Mouse (Mus musculus): ENCODE measurements around the gene Hscb. TPM values are rescaled to one million over a fixed set of nuclear protein-coding genes. Genes with fewer than 3 reads are reported as not detected.

Hscb gene
- polyA plus RNA-seq, 1 experiment = 31.3 TPM

DNA sequence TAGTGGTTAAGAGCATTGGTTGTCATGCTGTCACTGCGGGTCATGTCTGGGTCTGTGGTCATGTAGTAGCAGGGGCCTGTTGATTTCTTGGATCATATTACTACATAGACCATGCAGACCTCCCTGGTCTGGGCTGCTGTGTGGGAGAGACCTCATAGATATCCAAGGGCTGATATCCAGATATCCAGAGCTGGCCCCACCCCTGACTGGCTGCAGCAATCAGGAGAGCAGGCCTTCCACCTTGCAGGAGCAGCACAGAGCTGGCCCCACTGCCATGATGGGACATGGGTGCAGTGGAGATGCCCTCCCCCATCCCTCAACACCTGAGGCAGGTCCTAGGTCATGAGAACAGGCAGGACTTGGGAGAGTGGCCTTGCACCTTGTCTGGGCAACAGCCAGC lies 35.7 kb upstream of the Hscb start:
- no peak for DNase-seq
- H3K4me1 ChIP-seq (ENCODE audit: control insufficient read depth, insufficient read depth, low read length) = no peaks in the 10 kb centered on the region; the same call in 1 of the 2 replicates
- 77% methylated on average over 1 of the region's 1 CpGs for WGBS
- H3K27ac ChIP-seq (ENCODE audit: insufficient read depth, low read depth, low read length) = no peak overlapping the region
- no peaks in the 10 kb centered on the region for H3K36me3 ChIP-seq (ENCODE audit: control insufficient read depth, insufficient read depth, low read length)
- H3K27me3 ChIP-seq (replicated peaks; ENCODE audit: control insufficient read depth, insufficient read depth, low read length) = no peaks in the 10 kb centered on the region
- H3K4me3 ChIP-seq (ENCODE audit: insufficient read depth, low read depth, low read length) = no peak overlapping the region
- TF ChIP-seq POLR2A (IDR thresholded peaks at IDR 0.05; ENCODE audit: low read depth, low read length) = no peak
- TF ChIP-seq CTCF (conservative IDR thresholded peaks at IDR 0.05; ENCODE audit: insufficient read depth, insufficient read length, low read depth, low read length) = no peak

DNA sequence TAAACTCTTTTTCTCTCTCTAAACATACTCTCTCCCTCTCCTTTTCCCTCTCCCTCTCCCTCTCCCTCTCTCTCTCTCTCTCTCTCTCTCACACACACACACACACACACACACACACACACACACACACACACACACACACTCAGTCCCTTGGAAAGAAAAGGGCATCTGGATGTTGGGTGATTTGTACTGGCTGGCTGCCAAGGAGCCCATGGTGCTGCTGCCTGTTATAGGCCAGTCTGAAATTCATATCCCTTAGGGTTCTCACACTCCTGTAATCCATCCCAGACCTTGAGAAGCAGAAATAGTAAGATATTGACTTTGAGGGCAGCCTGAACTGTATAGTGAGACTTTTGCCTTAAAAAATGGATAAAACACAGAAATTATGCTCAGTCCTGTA lies 35.1 kb upstream of the Hscb start:
- DNase-seq = peak; percentile 6
- Histone ChIP-seq H3K36me3 (ENCODE audit: control insufficient read depth, insufficient read depth, low read length) (no peaks in the 10 kb centered on the region), H3K4me3 (ENCODE audit: insufficient read depth, low read depth, low read length) (no peak overlapping the region), H3K27me3 (replicated peaks; ENCODE audit: control insufficient read depth, insufficient read depth, low read length) (no peaks in the 10 kb centered on the region), H3K27ac (ENCODE audit: insufficient read depth, low read depth, low read length) (no peak overlapping the region), H3K4me1 (ENCODE audit: control insufficient read depth, insufficient read depth, low read length) (no peaks in the 10 kb centered on the region; the same call in 1 of the 2 replicates)
- TF ChIP-seq CTCF (conservative IDR thresholded peaks at IDR 0.05; ENCODE audit: insufficient read depth, insufficient read length, low read depth, low read length) (no peak), POLR2A (IDR thresholded peaks at IDR 0.05; ENCODE audit: low read depth, low read length) (no peak)

DNA sequence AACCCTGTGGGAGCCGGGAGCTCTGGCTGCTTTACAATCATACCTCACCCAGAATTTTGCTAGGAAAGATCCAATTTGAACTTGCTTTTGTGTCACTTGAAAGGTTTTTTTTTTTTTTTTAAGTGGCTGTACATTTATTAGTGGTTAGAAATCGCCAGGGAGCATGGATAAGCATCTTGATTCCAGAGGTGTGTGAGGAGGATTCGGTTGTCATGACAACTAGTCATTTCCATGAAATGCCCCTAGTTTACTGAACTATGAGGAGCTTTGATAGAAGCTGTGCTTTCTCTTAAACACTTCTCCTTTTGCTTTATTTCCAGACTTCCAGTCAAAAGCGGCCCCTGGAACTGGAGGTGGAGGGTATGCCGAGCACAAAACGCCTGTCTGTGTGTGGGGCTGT lies 33.6 kb upstream of the Hscb start:
- H3K27ac ChIP-seq (ENCODE audit: insufficient read depth, low read depth, low read length) = no peak overlapping the region
- no peaks in the 10 kb centered on the region for H3K27me3 ChIP-seq (replicated peaks; ENCODE audit: control insufficient read depth, insufficient read depth, low read length)
- no peak for DNase-seq
- 97% methylated on average over 6 of the region's 6 CpGs for WGBS
- no peak for TF ChIP-seq CTCF (conservative IDR thresholded peaks at IDR 0.05; ENCODE audit: insufficient read depth, insufficient read length, low read depth, low read length)
- TF ChIP-seq POLR2A (IDR thresholded peaks at IDR 0.05; ENCODE audit: low read depth, low read length) = no peak
- H3K4me1 ChIP-seq (ENCODE audit: control insufficient read depth, insufficient read depth, low read length) = no peaks in the 10 kb centered on the region
- H3K4me3 ChIP-seq (ENCODE audit: insufficient read depth, low read depth, low read length) = no peak overlapping the region
- no peaks in the 10 kb centered on the region for H3K36me3 ChIP-seq (ENCODE audit: control insufficient read depth, insufficient read depth, low read length)

DNA sequence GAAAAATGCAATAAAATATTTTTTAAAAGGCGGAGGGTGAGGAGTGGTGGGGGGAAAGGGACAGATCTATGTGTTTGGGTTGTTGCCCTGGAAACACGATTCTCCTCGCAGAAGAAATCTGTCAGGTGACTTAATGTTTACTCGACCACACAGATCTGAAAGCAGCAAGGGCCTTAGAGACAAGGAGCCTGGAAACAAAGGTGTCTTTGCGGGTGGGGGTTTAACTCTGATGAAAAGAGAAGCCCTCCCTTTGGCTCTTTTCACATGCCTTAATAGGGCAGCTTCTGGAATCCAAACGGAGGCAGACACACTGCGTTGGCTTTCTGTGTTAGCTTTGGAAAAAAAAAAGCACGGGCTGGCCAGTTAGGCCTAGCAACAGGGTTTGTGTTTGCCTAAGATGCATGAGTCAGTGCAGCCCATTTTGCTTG lies 29.7 kb upstream of the Hscb start:
- TF ChIP-seq POLR2A (IDR thresholded peaks at IDR 0.05; ENCODE audit: low read depth, low read length) = no peak
- TF ChIP-seq CTCF (conservative IDR thresholded peaks at IDR 0.05; ENCODE audit: insufficient read depth, insufficient read length, low read depth, low read length) = no peak
- H3K4me3 ChIP-seq (ENCODE audit: insufficient read depth, low read depth, low read length) = no peak overlapping the region
- H3K27ac ChIP-seq (ENCODE audit: insufficient read depth, low read depth, low read length) = no peak overlapping the region
- no peaks in the 10 kb centered on the region; the same call in 1 of the 2 replicates for H3K36me3 ChIP-seq (ENCODE audit: control insufficient read depth, insufficient read depth, low read length)
- WGBS = 71% methylated on average over 8 of the region's 8 CpGs
- H3K4me1 ChIP-seq (ENCODE audit: control insufficient read depth, insufficient read depth, low read length) = no peaks in the 10 kb centered on the region
- no peak for DNase-seq
- no peaks in the 10 kb centered on the region for H3K27me3 ChIP-seq (replicated peaks; ENCODE audit: control insufficient read depth, insufficient read depth, low read length)

DNA sequence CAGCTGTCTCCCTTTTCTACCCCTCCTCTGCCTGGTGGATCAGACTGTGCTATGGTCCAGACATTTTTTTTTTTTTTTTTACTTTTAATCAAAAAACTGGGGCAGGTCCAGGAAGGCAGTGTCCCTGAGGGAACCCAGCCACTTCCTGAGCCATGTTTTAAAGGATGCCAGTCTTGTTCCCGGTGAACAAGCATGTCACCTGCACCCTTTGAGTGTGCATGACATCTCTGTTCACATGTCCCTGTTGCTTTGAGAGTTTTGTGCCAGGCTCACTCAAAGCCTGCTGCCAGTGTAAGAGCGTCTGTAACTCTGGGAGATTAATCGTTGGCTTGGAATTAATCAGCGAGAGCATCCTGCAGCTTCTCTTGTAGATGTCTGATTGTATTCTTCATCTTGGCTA lies 28.9 kb upstream of the Hscb start:
- TF ChIP-seq CTCF (conservative IDR thresholded peaks at IDR 0.05; ENCODE audit: insufficient read depth, insufficient read length, low read depth, low read length) (no peak), POLR2A (IDR thresholded peaks at IDR 0.05; ENCODE audit: low read depth, low read length) (no peak)
- Histone ChIP-seq H3K4me3 (ENCODE audit: insufficient read depth, low read depth, low read length) (no peak overlapping the region), H3K4me1 (ENCODE audit: control insufficient read depth, insufficient read depth, low read length) (no peaks in the 10 kb centered on the region), H3K36me3 (ENCODE audit: control insufficient read depth, insufficient read depth, low read length) (no peaks in the 10 kb centered on the region; the same call in 1 of the 2 replicates), H3K27ac (ENCODE audit: insufficient read depth, low read depth, low read length) (no peak overlapping the region), H3K27me3 (replicated peaks; ENCODE audit: control insufficient read depth, insufficient read depth, low read length) (no peaks in the 10 kb centered on the region)
- 73% methylated on average over 4 of the region's 4 CpGs for WGBS
- peak; percentile 30 for DNase-seq

DNA sequence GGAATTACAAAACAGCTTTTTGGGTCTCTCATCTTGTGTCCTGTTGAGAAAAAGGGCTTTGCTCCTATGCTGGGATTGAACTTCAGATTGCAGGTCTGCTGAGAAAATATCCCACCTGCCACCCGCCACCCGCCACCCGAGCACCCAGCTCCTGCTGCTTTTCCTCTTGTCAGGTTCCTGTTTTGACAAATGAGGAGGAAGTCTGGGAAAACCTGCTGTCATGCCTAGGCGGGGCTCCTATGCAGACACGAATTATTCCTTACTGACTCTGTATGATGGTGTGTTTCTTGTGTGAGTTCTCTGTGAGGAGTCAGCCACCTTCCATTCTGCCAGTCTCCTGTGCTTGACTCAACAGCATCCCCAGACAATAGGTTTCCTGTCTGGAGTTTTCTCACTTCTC lies 20.9 kb upstream of the Hscb start:
- peak; percentile 9 for DNase-seq
- no peaks in the 10 kb centered on the region; the same call in 1 of the 2 replicates for H3K4me1 ChIP-seq (ENCODE audit: control insufficient read depth, insufficient read depth, low read length)
- H3K36me3 ChIP-seq (ENCODE audit: control insufficient read depth, insufficient read depth, low read length) = no peaks in the 10 kb centered on the region
- WGBS = 79% methylated on average over 5 of the region's 5 CpGs
- no peak for TF ChIP-seq POLR2A (IDR thresholded peaks at IDR 0.05; ENCODE audit: low read depth, low read length)
- TF ChIP-seq CTCF (conservative IDR thresholded peaks at IDR 0.05; ENCODE audit: insufficient read depth, insufficient read length, low read depth, low read length) = no peak
- no peak overlapping the region for H3K4me3 ChIP-seq (ENCODE audit: insufficient read depth, low read depth, low read length)
- peak overlapping the region; percentile 84 for H3K27ac ChIP-seq (ENCODE audit: insufficient read depth, low read depth, low read length)
- no peaks in the 10 kb centered on the region for H3K27me3 ChIP-seq (replicated peaks; ENCODE audit: control insufficient read depth, insufficient read depth, low read length)

DNA sequence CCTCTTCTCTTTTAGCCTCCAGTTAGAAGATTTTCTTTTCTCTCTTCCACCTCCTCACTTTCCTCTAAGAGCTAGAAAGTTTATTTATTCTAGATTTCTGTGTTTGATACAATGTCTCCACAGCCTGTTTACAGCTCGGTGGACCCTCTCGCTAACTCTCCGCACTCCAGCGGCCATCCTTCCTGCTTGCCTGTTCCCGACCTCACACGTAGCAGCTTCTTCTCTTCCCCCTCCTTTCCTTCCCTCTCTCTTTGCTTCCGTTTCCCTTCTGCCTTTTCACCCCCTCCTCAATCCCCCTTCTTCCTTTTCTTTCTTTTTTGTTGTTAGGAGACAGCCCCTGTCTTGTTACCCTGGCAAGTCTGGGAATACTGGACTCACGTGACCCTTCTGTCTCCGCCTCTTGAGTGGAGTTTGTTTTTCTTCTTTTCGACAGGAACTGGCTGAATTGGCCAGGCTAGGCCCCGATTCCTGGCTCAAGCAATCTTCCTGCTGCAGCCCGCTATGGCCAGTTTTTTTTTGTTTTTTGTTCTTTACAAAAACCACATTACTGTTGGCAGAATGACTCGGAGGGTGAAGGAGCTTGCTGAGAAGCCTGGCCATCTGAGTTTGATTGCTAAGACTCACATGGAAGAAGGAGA lies 19.6 kb upstream of the Hscb start:
- WGBS = 12% methylated on average over 13 of the region's 13 CpGs
- H3K36me3 ChIP-seq (ENCODE audit: control insufficient read depth, insufficient read depth, low read length) = no peaks in the 10 kb centered on the region
- peak; percentile 90 for DNase-seq
- peak overlapping the region; percentile 84 for H3K27ac ChIP-seq (ENCODE audit: insufficient read depth, low read depth, low read length)
- no peaks in the 10 kb centered on the region for H3K27me3 ChIP-seq (replicated peaks; ENCODE audit: control insufficient read depth, insufficient read depth, low read length)
- H3K4me1 ChIP-seq (ENCODE audit: control insufficient read depth, insufficient read depth, low read length) = no peaks in the 10 kb centered on the region; the same call in 1 of the 2 replicates
- H3K4me3 ChIP-seq (ENCODE audit: insufficient read depth, low read depth, low read length) = peak overlapping the region; percentile 44
- TF ChIP-seq POLR2A (IDR thresholded peaks at IDR 0.05; ENCODE audit: low read depth, low read length) = no peak
- TF ChIP-seq CTCF (conservative IDR thresholded peaks at IDR 0.05; ENCODE audit: insufficient read depth, insufficient read length, low read depth, low read length) = no peak
